Mouse (Mus musculus): ENCODE measurements at regions not wholly inside any gene's neighbourhood (a gene's known extent, or its start where the extent isn't known, plus 50 kb on each side); places are given as distances from the start of the nearest gene placed in this dataset.
"Not testable (repeated sequence)": the region's sequence is repeated elsewhere in the genome, so short reads cannot be mapped to it uniquely, and the experiment has no call there.

GRCm38 (mm10) chr1:4653937-4654336 is 153.8 kb upstream of the Gm37988 start:
- Histone ChIP-seq H3K4me1 (ENCODE audit: control insufficient read depth, insufficient read depth, low read length) (no peaks in the 10 kb centered on the region), H3K36me3 (ENCODE audit: control insufficient read depth, insufficient read depth, low read length) (no peaks in the 10 kb centered on the region), H3K27me3 (ENCODE audit: control insufficient read depth, insufficient read depth, low read length) (no peaks in the 10 kb centered on the region), H3K4me3 (ENCODE audit: control insufficient read depth, low read depth, low read length) (no peak overlapping the region), H3K27ac (ENCODE audit: control insufficient read depth, insufficient read depth, low read depth, low read length) (no peak overlapping the region)
- TF ChIP-seq CTCF (IDR thresholded peaks at IDR 0.05; ENCODE audit: control insufficient read depth, insufficient read depth, insufficient replicate concordance, low read depth, low read length) (no peak), POLR2A (IDR thresholded peaks at IDR 0.05; ENCODE audit: control insufficient read depth, low read depth, low read length) (no peak)

GRCm38 (mm10) chr1:4655252-4655651 is 152.4 kb upstream of the Gm37988 start:
- Histone ChIP-seq H3K27me3 (ENCODE audit: control insufficient read depth, insufficient read depth, low read length) (no peaks in the 10 kb centered on the region), H3K4me3 (ENCODE audit: control insufficient read depth, low read depth, low read length) (no peak overlapping the region), H3K36me3 (ENCODE audit: control insufficient read depth, insufficient read depth, low read length) (no peaks in the 10 kb centered on the region), H3K27ac (ENCODE audit: control insufficient read depth, insufficient read depth, low read depth, low read length) (no peak overlapping the region), H3K4me1 (ENCODE audit: control insufficient read depth, insufficient read depth, low read length) (no peaks in the 10 kb centered on the region)
- TF ChIP-seq CTCF (IDR thresholded peaks at IDR 0.05; ENCODE audit: control insufficient read depth, insufficient read depth, insufficient replicate concordance, low read depth, low read length) (no peak), POLR2A (IDR thresholded peaks at IDR 0.05; ENCODE audit: control insufficient read depth, low read depth, low read length) (no peak)

GRCm38 (mm10) chr1:4656883-4657282 is 150.8 kb upstream of the Gm37988 start:
- no peak overlapping the region for H3K4me3 ChIP-seq (ENCODE audit: control insufficient read depth, low read depth, low read length)
- no peaks in the 10 kb centered on the region for H3K27me3 ChIP-seq (ENCODE audit: control insufficient read depth, insufficient read depth, low read length)
- no peaks in the 10 kb centered on the region for H3K36me3 ChIP-seq (ENCODE audit: control insufficient read depth, insufficient read depth, low read length)
- H3K27ac ChIP-seq (ENCODE audit: control insufficient read depth, insufficient read depth, low read depth, low read length) = no peak overlapping the region
- H3K4me1 ChIP-seq (ENCODE audit: control insufficient read depth, insufficient read depth, low read length) = no peaks in the 10 kb centered on the region
- TF ChIP-seq POLR2A (IDR thresholded peaks at IDR 0.05; ENCODE audit: control insufficient read depth, low read depth, low read length) = no peak
- TF ChIP-seq CTCF (IDR thresholded peaks at IDR 0.05; ENCODE audit: control insufficient read depth, insufficient read depth, insufficient replicate concordance, low read depth, low read length) = no peak

DNA sequence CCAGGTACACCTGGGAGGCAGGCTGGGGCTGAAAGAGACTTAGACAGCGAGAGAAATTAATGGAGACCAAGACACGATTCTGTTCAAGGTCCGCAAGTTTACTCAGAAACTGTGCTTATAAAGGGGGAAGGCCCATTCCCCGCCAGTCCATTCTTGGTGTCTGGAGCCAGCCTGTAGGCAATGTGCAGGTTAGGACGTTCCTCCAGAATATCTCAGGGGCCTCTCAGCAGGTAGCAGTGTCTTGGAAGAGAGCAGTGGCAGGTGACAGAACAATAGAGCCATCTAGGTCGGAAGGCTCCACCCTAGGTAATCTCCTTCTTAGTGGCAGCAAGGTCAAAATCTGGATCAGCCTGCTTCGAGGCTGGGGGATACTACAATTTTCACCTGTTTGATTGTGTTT is 147.6 kb upstream of the Gm37988 start:
- H3K27ac ChIP-seq (ENCODE audit: control insufficient read depth, insufficient read depth, low read depth, low read length); H3K36me3 ChIP-seq (ENCODE audit: control insufficient read depth, insufficient read depth, low read length); H3K4me1 ChIP-seq (ENCODE audit: control insufficient read depth, insufficient read depth, low read length); H3K27me3 ChIP-seq (ENCODE audit: control insufficient read depth, insufficient read depth, low read length); H3K4me3 ChIP-seq (ENCODE audit: control insufficient read depth, low read depth, low read length): not testable (repeated sequence)

- H3K4me3 ChIP-seq (ENCODE audit: control insufficient read depth, low read depth, low read length); H3K36me3 ChIP-seq (ENCODE audit: control insufficient read depth, insufficient read depth, low read length); H3K27ac ChIP-seq (ENCODE audit: control insufficient read depth, insufficient read depth, low read depth, low read length); H3K4me1 ChIP-seq (ENCODE audit: control insufficient read depth, insufficient read depth, low read length); H3K27me3 ChIP-seq (ENCODE audit: control insufficient read depth, insufficient read depth, low read length): not testable (repeated sequence)
Measured at GRCm38 (mm10) chr1:4660616-4661015, 147.1 kb upstream of the Gm37988 start.

DNA sequence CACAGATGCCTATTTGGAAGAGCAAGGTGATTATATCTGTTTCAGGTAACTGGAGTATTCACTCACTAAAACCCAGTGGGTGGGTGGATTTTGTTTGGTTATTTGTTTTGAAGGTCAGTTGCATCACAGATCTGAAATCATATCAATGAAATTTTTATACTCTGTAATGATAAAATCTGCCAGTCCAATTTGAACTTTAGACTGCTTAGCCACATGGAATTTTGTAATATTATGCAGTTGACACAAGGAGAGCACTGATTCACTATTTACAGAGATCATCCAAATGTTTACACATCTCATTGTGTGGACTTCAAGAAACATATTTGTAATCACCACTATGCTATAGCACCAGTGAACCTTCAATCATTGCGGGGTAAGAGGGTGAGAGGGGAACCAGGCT is 145.9 kb upstream of the Gm37988 start:
- TF ChIP-seq CTCF (IDR thresholded peaks at IDR 0.05; ENCODE audit: control insufficient read depth, insufficient read depth, insufficient replicate concordance, low read depth, low read length) (no peak), POLR2A (IDR thresholded peaks at IDR 0.05; ENCODE audit: control insufficient read depth, low read depth, low read length) (no peak)
- H3K27ac ChIP-seq (ENCODE audit: control insufficient read depth, insufficient read depth, low read depth, low read length) = no peak overlapping the region
- H3K4me1 ChIP-seq (ENCODE audit: control insufficient read depth, insufficient read depth, low read length) = no peaks in the 10 kb centered on the region
- no peak overlapping the region for H3K4me3 ChIP-seq (ENCODE audit: control insufficient read depth, low read depth, low read length)
- no peaks in the 10 kb centered on the region for H3K27me3 ChIP-seq (ENCODE audit: control insufficient read depth, insufficient read depth, low read length)
- no peaks in the 10 kb centered on the region for H3K36me3 ChIP-seq (ENCODE audit: control insufficient read depth, insufficient read depth, low read length)

GRCm38 (mm10) chr1:4669732-4670131 is 138.0 kb upstream of the Gm37988 start:
- Histone ChIP-seq H3K36me3 (ENCODE audit: control insufficient read depth, insufficient read depth, low read length) (no peaks in the 10 kb centered on the region), H3K27ac (ENCODE audit: control insufficient read depth, insufficient read depth, low read depth, low read length) (no peak overlapping the region), H3K4me1 (ENCODE audit: control insufficient read depth, insufficient read depth, low read length) (no peaks in the 10 kb centered on the region), H3K27me3 (ENCODE audit: control insufficient read depth, insufficient read depth, low read length) (no peaks in the 10 kb centered on the region), H3K4me3 (ENCODE audit: control insufficient read depth, low read depth, low read length) (no peak overlapping the region)
- TF ChIP-seq POLR2A (IDR thresholded peaks at IDR 0.05; ENCODE audit: control insufficient read depth, low read depth, low read length) = no peak
- no peak for TF ChIP-seq CTCF (IDR thresholded peaks at IDR 0.05; ENCODE audit: control insufficient read depth, insufficient read depth, insufficient replicate concordance, low read depth, low read length)

GRCm38 (mm10) chr1:4671237-4672019 is 136.3 kb upstream of the Gm37988 start:
- H3K4me3 ChIP-seq (ENCODE audit: control insufficient read depth, low read depth, low read length) = no peak overlapping the region
- TF ChIP-seq CTCF (IDR thresholded peaks at IDR 0.05; ENCODE audit: control insufficient read depth, insufficient read depth, insufficient replicate concordance, low read depth, low read length) (no peak), POLR2A (IDR thresholded peaks at IDR 0.05; ENCODE audit: control insufficient read depth, low read depth, low read length) (no peak)
- no peaks in the 10 kb centered on the region for H3K27me3 ChIP-seq (ENCODE audit: control insufficient read depth, insufficient read depth, low read length)
- no peaks in the 10 kb centered on the region for H3K36me3 ChIP-seq (ENCODE audit: control insufficient read depth, insufficient read depth, low read length)
- H3K4me1 ChIP-seq (ENCODE audit: control insufficient read depth, insufficient read depth, low read length) = no peaks in the 10 kb centered on the region
- H3K27ac ChIP-seq (ENCODE audit: control insufficient read depth, insufficient read depth, low read depth, low read length) = no peak overlapping the region

All from testis, adult 2 months (tissue).